Mouse (Mus musculus) heart, embryonic 11.5 days (tissue): ENCODE results near the gene Rflna. TPM values are rescaled to one million over a fixed set of nuclear protein-coding genes. Genes with fewer than 3 reads are reported as not detected.

Experiments
- ATAC-seq: fragments of 200-750 bp; cut with Nextera tagmentation; replicated peaks from 2 replicates; pipeline ENCODE4 v1.8.0; 2017; ENCODE audit warnings: moderate library complexity; ENCODE audit not compliant: insufficient number of reproducible peaks, low FRiP score, low TSS enrichment
- H3K27ac ChIP-seq: fragments of 300-500 bp; sonication (generic); 2 replicates; pipeline ENCODE4 v1.5.1; 2014; ENCODE audit warnings: mild to moderate bottlenecking, low read depth, low read length
- H3K27me3 ChIP-seq: fragments of 300-500 bp; sonication (generic); 2 replicates; pipeline ENCODE4 v1.6.1; 2014; ENCODE audit warnings: mild to moderate bottlenecking, low read length, mixed read lengths; ENCODE audit not compliant: control insufficient read depth, insufficient read depth
- H3K36me3 ChIP-seq: fragments of 300-500 bp; sonication (generic); 2 replicates; pipeline ENCODE4 v1.6.1; 2014; ENCODE audit warnings: mild to moderate bottlenecking, low read length, moderate library complexity, mixed read lengths; ENCODE audit not compliant: control insufficient read depth, insufficient read depth
- H3K4me1 ChIP-seq: fragments of 300-500 bp; sonication (generic); 2 replicates; pipeline ENCODE4 v1.6.1; 2014; ENCODE audit warnings: low read length; ENCODE audit not compliant: control insufficient read depth, insufficient read depth
- H3K4me2 ChIP-seq: fragments of 300-500 bp; sonication (generic); 2 replicates; pipeline ENCODE4 v1.6.1; 2014; ENCODE audit warnings: mild to moderate bottlenecking, moderate library complexity
- H3K4me3 ChIP-seq: fragments of 300-500 bp; sonication (generic); 2 replicates; pipeline ENCODE4 v1.5.1; 2014; ENCODE audit warnings: low read depth, low read length
- H3K9ac ChIP-seq: fragments of 300-500 bp; sonication (generic); 2 replicates; pipeline ENCODE4 v1.6.1; 2014; ENCODE audit warnings: mild to moderate bottlenecking, low read depth, low read length, moderate library complexity
- H3K9me3 ChIP-seq: fragments of 300-500 bp; sonication (generic); replicated peaks from 2 replicates; pipeline ENCODE4 v1.6.1; 2016; ENCODE audit warnings: low read length; ENCODE audit not compliant: control insufficient read depth
- WGBS: fragments of 180-500 bp; shearing (Covaris S2); extraction: QIAGEN DNeasy Blood & Tissue Kit; methylation state at CpG from one replicate; pipeline ENCODE4 v1.1.7; 2014; ENCODE audit not compliant: insufficient replicate concordance; 5-methylcytosine and 5-hydroxymethylcytosine counted together
- polyA plus RNA-seq: library from polyadenylated mRNA; unstranded; fragments of >200 nt; fragmentation: Nextera tagmentation; extraction: Ambion mirVana; gene quantifications from 2 replicates; pipeline ENCODE4 v1.2.1, GENCODE M21; 2014

Rflna gene
- polyA plus RNA-seq, 1 experiment from 2014 or later: 1.1 TPM

DNA sequence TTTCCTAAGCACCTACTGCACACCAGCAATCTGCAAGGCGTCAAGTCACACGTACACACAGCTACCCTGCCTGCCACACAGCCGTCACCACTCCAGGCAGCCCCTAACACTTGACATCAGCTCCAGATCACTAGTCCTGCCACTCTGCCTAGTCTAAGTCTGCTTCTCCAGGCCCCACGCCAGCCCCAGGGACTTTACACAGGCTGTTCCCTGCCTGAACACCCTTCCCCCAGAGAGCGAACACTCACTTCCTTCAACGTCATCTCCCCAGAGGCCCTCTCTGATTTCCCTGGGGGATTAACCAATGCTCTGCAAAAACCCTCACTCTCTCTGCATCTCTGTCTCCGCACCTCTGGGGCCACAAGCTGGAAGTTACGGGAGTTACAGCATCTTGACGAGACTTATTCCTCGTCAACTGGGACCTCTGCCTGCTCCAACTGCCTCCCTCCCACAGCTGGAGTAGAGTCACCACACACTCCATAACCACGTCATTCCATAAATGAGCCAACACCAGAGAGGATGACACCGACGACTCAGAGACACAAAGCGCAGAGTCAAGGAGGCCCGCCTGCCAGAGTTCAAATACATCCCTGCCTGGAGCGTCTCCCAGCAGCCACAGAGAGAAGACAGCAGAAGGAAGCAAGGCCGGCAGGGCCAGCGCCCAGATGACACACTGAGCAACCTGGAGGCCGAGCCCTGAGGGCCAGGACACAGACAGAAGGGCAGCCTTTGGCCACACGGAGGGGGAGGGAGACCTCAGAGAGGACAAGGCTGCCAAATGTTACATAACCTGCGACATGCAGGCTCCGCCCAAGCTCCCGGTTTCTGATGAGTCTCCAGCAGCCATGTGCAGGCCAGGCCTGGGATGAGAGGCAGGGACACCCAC, 49.8 kb downstream of the Rflna start:
- no peak overlapping the region; the same call in 1 of the 2 replicates for H3K4me2 ChIP-seq
- no peaks in the 10 kb centered on the region for H3K9me3 ChIP-seq
- H3K36me3 ChIP-seq: peaks cover 12% of the 10 kb centered on the region
- H3K9ac ChIP-seq: peak overlapping the region; percentile 55; the same call in 1 of the 2 replicates
- peaks cover 83% of the 10 kb centered on the region for H3K4me1 ChIP-seq
- ATAC-seq: peak; percentile 28; the same call in 1 of the 2 replicates
- 56% methylated on average over 23 of the region's 23 CpGs for WGBS
- peak overlapping the region; percentile 46 for H3K27ac ChIP-seq
- H3K4me3 ChIP-seq: no peak overlapping the region
- no peaks in the 10 kb centered on the region for H3K27me3 ChIP-seq

DNA sequence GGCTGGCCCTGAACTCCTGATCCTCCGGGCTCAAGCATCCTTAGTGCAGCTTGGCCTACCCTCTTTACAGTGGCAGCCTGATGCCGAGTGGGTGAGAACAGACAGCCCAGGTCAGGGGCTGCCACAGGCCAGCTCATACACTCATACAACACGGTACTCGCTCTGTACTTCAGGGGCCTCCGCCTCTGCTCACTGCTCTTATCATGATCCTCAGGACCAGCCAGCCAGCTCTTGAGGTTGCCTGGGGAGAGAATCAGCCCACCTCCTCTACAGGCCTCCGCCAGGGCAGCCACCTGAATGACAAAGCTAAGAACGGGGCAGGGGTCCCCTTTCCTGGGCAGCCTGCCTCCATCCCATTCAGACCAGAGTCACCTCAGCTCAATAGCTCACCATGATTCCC, 50.6 kb downstream of the Rflna start:
- peak overlapping the region; percentile 19; the same call in 1 of the 2 replicates for H3K4me2 ChIP-seq
- H3K9me3 ChIP-seq: no peaks in the 10 kb centered on the region
- ATAC-seq: no peak
- H3K9ac ChIP-seq: 0 out of 2 replicates have a peak overlapping the region, but pooled peaks have one; percentile 55
- H3K4me1 ChIP-seq: peaks cover 91% of the 10 kb centered on the region
- H3K27me3 ChIP-seq: no peaks in the 10 kb centered on the region
- 45% methylated on average over 7 of the region's 7 CpGs for WGBS
- no peak overlapping the region for H3K4me3 ChIP-seq
- H3K27ac ChIP-seq: peak overlapping the region; percentile 46; the same call in 1 of the 2 replicates
- H3K36me3 ChIP-seq: peaks cover 12% of the 10 kb centered on the region; the same call in 1 of the 2 replicates

DNA sequence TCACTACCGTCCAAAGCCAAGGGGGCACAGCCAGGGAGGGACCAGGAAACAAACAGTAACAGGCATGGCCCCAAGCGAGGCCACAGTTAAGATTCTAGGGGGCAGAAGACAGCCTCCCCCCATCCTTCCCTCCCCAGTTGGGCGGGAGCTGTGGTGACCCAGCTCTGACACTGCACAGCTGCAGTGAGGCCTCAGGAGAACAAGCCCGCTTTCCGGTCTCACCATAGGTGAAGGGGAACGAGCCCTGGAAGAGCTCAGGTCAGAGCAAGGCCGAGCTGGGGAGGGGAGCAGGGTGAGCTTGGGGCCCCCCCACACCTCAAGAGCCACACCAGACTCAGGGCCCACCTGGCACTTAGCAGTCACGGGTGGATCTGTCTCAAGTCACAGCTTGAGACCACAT, 52.9 kb downstream of the Rflna start:
- WGBS: 61% methylated on average over 8 of the region's 8 CpGs
- Histone ChIP-seq H3K4me3 (no peak overlapping the region), H3K9ac (no peak overlapping the region), H3K4me2 (peak overlapping the region; percentile 78; the same call in 1 of the 2 replicates), H3K9me3 (no peaks in the 10 kb centered on the region), H3K36me3 (peaks cover 2% of the 10 kb centered on the region; the same call in 1 of the 2 replicates), H3K27ac (no peak overlapping the region), H3K27me3 (0 out of 2 replicates have a peak, but pooled peaks cover 2% of the 10 kb centered on the region), H3K4me1 (peaks cover 94% of the 10 kb centered on the region)
- ATAC-seq: no peak

DNA sequence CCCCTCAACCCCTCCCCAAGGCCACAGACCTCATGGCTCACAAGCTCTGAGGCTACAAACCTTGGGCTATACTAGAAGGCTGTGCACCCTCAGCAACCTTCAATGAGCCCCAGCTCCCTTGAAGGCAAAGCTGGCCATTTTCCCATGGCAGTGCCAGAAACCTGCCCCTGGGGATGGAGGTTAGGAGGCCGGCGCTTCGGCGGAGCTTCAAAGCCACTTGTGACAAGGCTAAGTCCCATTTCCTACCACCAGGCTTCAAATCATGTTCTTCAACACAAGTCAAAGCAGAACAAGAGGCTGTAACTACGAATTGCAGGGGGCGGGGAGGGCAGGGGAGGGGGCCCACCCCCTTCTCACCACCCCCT, 53.3 kb downstream of the Rflna start:
- Histone ChIP-seq H3K4me1 (peaks cover 90% of the 10 kb centered on the region), H3K27ac (peak overlapping the region; percentile 42; the same call in 1 of the 2 replicates), H3K9me3 (no peaks in the 10 kb centered on the region), H3K9ac (0 out of 2 replicates have a peak overlapping the region, but pooled peaks have one; percentile 36), H3K4me2 (peak overlapping the region; percentile 78), H3K27me3 (0 out of 2 replicates have a peak, but pooled peaks cover 2% of the 10 kb centered on the region), H3K36me3 (peaks cover 2% of the 10 kb centered on the region; the same call in 1 of the 2 replicates), H3K4me3 (no peak overlapping the region)
- 32% methylated on average over 6 of the region's 6 CpGs for WGBS
- ATAC-seq: no peak

DNA sequence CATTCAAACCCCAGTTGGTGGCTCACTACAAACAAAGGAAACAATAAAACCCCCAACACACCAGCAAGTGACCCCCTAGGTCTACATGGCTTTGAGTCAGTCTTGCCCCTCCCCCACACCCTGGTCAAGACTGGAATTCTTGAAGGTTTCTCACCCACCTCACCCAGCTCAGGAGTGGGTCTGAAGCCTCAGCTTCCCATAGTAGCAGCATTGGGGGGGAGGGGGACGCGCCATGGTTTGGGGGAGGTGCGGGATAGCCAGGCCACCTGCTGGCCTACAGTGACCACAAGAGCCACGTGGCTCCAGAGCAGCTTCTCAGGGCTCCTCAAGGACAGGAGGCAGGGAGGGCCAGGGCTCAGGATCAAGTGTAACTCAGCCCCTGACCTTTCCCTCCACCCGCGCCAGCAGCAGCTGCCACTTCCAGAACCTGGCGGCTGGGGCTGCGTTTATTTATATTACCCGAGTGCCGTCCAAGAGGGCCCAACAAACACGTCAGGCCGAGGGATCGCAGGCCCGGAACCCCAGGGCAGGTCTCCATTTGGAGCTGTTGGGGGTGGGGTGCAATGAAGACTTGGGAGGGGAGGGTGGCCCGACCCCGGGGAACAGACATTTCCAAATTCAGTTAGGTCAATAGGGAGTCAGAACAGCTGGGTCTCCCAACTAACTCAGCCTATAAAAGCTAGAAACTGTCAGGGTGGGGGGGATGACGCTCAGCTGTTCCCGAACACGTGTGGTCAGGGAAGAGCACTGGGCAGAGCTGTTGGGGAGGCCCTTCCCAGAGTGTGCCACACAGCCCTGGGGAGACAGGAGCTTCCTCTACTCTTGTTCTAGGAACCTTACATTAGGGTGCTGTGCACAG, 53.9 kb downstream of the Rflna start:
- H3K4me3 ChIP-seq: peak overlapping the region; percentile 40
- peaks cover 84% of the 10 kb centered on the region for H3K4me1 ChIP-seq
- peak overlapping the region; percentile 78 for H3K4me2 ChIP-seq
- H3K36me3 ChIP-seq: peaks cover 2% of the 10 kb centered on the region; the same call in 1 of the 2 replicates
- no peaks in the 10 kb centered on the region for H3K9me3 ChIP-seq
- peak overlapping the region; percentile 42; the same call in 1 of the 2 replicates for H3K27ac ChIP-seq
- H3K9ac ChIP-seq: peak overlapping the region; percentile 36; the same call in 1 of the 2 replicates
- WGBS: 7% methylated on average over 19 of the region's 19 CpGs
- no peak for ATAC-seq
- H3K27me3 ChIP-seq: 0 out of 2 replicates have a peak, but pooled peaks cover 2% of the 10 kb centered on the region

DNA sequence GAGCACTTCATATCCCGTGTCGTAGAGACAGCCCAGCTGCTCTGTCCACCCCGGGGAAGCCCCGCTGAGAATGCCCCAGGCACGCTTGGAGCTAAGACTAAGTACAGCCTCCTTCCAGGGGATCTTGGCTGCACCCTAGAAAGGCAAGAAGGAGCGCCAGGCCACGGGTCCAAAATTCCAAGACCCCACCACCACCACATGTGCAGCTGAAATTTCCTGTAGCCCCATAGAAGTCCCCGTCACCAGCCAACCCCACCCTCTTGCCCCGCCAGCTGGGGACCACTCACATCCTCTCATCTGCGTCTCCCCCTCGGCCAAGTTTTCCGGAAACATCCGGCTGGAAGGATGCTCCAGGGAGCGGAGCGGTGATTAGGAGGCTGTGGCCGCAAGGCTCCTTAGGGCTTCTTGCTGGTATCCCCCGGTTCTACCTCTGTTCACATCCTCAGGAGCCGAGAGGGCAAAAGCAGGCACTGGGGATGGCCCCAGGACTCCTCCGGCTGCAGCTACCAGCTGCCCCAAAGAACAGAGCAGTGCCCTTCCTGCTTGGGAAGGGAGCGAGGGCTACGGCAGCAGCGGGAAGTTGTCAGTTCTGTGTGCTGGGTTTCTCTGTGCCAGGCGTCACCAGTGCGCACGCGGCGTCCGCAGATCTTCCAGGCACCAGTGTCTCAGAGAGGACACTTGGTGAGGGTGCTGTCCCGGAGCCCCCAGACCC, 54.7 kb downstream of the Rflna start:
- Histone ChIP-seq H3K9ac (peak overlapping the region; percentile 68), H3K9me3 (no peaks in the 10 kb centered on the region), H3K27me3 (0 out of 2 replicates have a peak, but pooled peaks cover 2% of the 10 kb centered on the region), H3K36me3 (peaks cover 2% of the 10 kb centered on the region; the same call in 1 of the 2 replicates), H3K4me3 (peak overlapping the region; percentile 40), H3K4me2 (peak overlapping the region; percentile 78), H3K27ac (no peak overlapping the region; the same call in 1 of the 2 replicates), H3K4me1 (peaks cover 76% of the 10 kb centered on the region)
- 11% methylated on average over 29 of the region's 29 CpGs for WGBS
- ATAC-seq: no peak

DNA sequence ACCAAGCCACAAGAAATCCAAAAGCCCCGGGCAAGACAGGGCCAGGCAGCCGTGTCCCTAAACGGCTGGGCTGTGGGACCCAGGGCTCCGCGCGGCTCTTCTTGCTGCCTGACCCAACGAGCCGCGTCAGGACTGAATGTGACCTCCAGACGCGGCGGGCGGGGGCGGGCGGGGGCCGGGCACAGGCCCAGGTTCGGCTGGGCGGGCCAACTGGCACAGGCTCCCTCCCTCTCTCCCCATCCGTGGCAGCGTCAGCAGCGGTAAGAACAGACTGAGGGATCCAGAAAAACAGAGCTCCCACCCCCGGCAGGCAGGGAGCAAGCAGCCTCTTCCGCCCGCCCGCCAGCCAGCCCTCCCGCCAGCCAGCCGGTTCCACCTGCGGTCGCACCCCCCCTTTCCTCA, 55.2 kb downstream of the Rflna start:
- Histone ChIP-seq H3K4me1 (peaks cover 73% of the 10 kb centered on the region), H3K27me3 (0 out of 2 replicates have a peak, but pooled peaks cover 2% of the 10 kb centered on the region), H3K36me3 (no peaks in the 10 kb centered on the region; the same call in 1 of the 2 replicates), H3K4me2 (peak overlapping the region; percentile 78), H3K9me3 (no peaks in the 10 kb centered on the region), H3K9ac (peak overlapping the region; percentile 68), H3K4me3 (peak overlapping the region; percentile 40), H3K27ac (no peak overlapping the region; the same call in 1 of the 2 replicates)
- ATAC-seq: no peak
- WGBS: 2% methylated on average over 24 of the region's 29 CpGs
